Mouse (Mus musculus) G1E (cell line): ENCODE results near the gene Actl10.

Experiments
- CTCF ChIP-seq: IDR thresholded peaks from 2 replicates; pipeline ENCODE4 v1.5.1; 2012; ENCODE audit warnings: low read depth, low read length, inconsistent platforms, mixed read lengths
- GATA1 ChIP-seq: IDR thresholded peaks from 2 replicates; pipeline ENCODE4 v1.6.1; 2012; ENCODE audit warnings: borderline replicate concordance, low read length, inconsistent platforms, mixed read lengths
- GATA2 ChIP-seq: IDR thresholded peaks from 2 replicates; pipeline ENCODE4 v1.6.1; 2012; ENCODE audit warnings: low read depth, low read length, inconsistent platforms, borderline replicate concordance
- POLR2AphosphoS5 ChIP-seq: IDR thresholded peaks from 2 replicates; pipeline ENCODE4 v1.6.1; 2012; ENCODE audit warnings: low read depth, low read length, inconsistent platforms; ENCODE audit not compliant: insufficient replicate concordance
- TAL1 ChIP-seq: conservative IDR thresholded peaks from 2 replicates; pipeline ENCODE4 v1.6.1; 2012; ENCODE audit warnings: low read depth, low read length, inconsistent platforms, mixed read lengths

DNA sequence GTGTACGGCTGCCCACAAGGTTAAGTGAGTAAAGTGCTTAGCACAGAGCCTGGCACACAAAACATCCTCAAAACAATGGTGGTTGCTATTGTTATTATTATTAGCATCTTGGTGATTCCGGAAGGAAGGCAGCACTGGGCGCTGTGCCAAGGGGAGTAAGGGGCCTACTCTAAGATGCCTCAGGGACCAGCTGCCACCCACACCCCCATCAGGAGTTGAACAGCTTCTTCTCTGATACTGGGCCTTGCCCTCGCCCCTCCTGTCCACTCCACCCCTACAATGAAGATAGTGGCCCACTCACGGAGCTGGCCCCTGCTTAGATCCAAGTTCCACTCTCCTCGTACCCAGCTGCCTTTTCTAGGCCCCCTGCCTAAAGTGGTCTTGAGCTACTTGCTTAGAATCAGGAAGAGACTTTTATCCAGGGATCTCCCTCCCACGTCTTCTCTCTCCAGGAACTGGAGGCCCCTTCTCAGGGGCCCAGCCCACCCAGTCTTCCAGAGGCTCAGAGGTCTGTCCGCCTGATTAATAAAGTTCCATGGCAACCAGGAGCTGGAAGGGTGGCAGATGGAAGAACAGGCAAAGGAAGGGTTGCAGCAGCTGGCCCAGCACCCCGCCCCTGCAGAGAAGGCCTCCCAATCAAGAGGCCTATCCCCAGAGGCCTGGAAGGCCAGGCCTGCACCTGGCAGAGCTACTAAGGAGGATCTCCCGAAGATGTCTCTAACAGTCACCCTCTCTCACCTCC is 16.9 kb downstream of the Actl10 start:
- TF ChIP-seq CTCF (no peak), GATA1 (no peak), POLR2AphosphoS5 (no peak), TAL1 (no peak), GATA2 (no peak)
